In the genomic region with DNA sequence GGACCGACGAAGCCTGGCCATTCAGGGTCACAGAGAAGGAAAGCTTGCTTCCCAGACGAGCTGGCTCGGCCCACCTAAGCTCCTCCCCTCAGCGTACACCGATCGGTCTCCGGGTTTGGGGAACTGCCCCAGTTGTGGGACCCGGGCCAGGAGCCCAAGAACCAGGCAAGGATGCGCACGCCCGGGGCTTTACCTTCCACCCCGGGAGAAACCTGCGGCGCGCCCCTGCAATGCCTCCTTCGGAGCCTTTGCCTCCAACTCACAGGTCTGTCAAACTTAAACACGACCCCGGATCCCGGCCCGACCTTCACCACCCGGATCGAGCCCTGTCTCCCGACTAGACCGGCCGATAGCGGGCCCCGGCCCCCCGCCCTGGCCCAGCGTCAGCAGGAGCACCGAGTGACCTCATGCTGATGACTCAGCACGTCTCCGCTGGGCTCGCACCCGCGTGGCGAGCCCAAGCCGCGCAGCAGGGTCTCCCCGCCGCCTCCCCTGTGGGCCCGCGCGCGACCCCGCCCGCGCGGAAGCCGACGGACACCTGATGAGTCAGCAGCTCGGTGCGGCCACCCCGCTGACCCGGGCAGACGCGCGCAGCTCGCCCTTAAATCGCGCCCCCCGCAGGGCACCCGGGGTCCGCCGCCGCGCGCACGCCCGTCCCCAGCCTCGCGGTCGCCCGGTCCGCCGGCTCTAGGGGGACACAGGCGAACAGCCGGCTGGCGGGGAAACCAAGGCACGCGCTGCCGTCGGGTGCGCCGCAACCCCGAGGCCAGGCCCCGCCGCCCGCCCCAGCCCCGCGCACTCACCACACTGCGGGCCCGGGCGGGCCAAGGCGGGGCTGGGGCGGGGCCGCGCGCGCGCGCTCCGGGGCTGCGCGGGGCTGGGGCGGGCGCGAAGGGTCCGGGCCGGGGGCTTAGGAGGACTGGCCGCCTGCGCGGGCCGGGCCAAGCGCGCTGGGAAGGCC, we compare ENCODE assay signal across 8 mouse cellular contexts. TPM values are rescaled to one million over a fixed set of nuclear protein-coding genes. Genes with fewer than 3 reads are reported as not detected.
A peak's percentile ranks its signal among the peaks of the same experiment; 100 is the strongest.
DNase-seq lines count a peak whose midpoint lies in the region; ATAC-seq lines count a peak whose summit lies in the region.

No protein-coding gene starts in this region.

- H3K27ac ChIP-seq in hindbrain, embryonic 12.5 days: peak overlapping the region; percentile 89

- H3K4me3 ChIP-seq in hindbrain, embryonic 12.5 days: peak overlapping the region; percentile 95

- WGBS in hindbrain, embryonic 12.5 days: under 1% methylated on average over 93 of the region's 116 CpGs

- intact Hi-C loops in left cerebral cortex, postnatal 25 days (cut with DNase I): loop anchor here (2.0 kb wide), 1 partner anchor 40 kb away; the partner anchor contains the start of gene Aspscr1

- H3K9ac ChIP-seq in hindbrain, embryonic 12.5 days: peak overlapping the region; percentile 95

- peaks cover 13% of the 10 kb centered on the region for H3K36me3 ChIP-seq in hindbrain, embryonic 12.5 days

- no peaks in the 10 kb centered on the region for H3K27me3 ChIP-seq in hindbrain, embryonic 12.5 days

- no peaks in the 10 kb centered on the region for H3K9me3 ChIP-seq in hindbrain, embryonic 12.5 days (replicated peaks)

- H3K4me2 ChIP-seq in hindbrain, embryonic 12.5 days (replicated peaks): peak overlapping the region; percentile 82

- DNase-seq in Muller cell, postnatal 12 days (ENCODE audit: inconsistent ontology term): peak; percentile 88
- peak; percentile 81 for DNase-seq in cerebellum, adult 9-11 months
- DNase-seq in left cerebral cortex, postnatal 25 days (ENCODE audit: low spot score in 2 of 2): peak; percentile 66 to 69
- peak; percentile 78 to 82 for DNase-seq in right cerebral cortex, postnatal 10 days (ENCODE audit: low spot score in 2 of 2)
- peak; percentile 67 for DNase-seq in urinary bladder, postnatal 25 days (ENCODE audit: low spot score)

- H3K4me1 ChIP-seq in hindbrain, embryonic 12.5 days: peaks cover 36% of the 10 kb centered on the region

- peak; percentile 34 for ATAC-seq in frontal cortex, adult (ENCODE audit: low TSS enrichment)
- peak; percentile 89 for ATAC-seq in hindbrain, embryonic 12.5 days (ENCODE audit: low FRiP score)
- ATAC-seq in megakaryocyte progenitor cell, adult 5-6 weeks (replicated peaks; ENCODE audit: poor library complexity): peak; percentile 27

RNA-seq across cellular contexts. Expression of gene Mafg, which starts 0.6 kb away (rescaled TPM):
- 40.1 TPM in 2 replicates for polyA plus RNA-seq in hindbrain, embryonic 12.5 days (2016; fragmentation: Nextera tagmentation; extraction: Ambion mirVana)
- 10 to 100 TPM; 91.5 to 98.4 TPM for total RNA-seq in left cerebral cortex, postnatal 25 days (2021)
- 15.0 and 16.4 TPM in 2 replicates for total RNA-seq in megakaryocyte progenitor cell, adult 5-6 weeks (2015)
- 24.2 and 29.5 TPM in 2 replicates for total RNA-seq in megakaryocyte progenitor cell, adult 5-6 weeks (2017)

RNA-seq across cellular contexts. Expression of gene Sirt7, which starts 7.8 kb away (rescaled TPM):
- polyA plus RNA-seq in hindbrain, embryonic 12.5 days (2016; fragmentation: Nextera tagmentation; extraction: Ambion mirVana): 43.9 and 50.0 TPM in 2 replicates
- 10 to 100 TPM; 37.8 TPM for total RNA-seq in left cerebral cortex, postnatal 25 days (2021)
- total RNA-seq in megakaryocyte progenitor cell, adult 5-6 weeks (2015): 22.9 and 24.2 TPM in 2 replicates
- total RNA-seq in megakaryocyte progenitor cell, adult 5-6 weeks (2017): 60.4 and 63.4 TPM in 2 replicates

RNA-seq across cellular contexts. Expression of gene Pycr1, which starts 10.7 kb away (rescaled TPM):
- polyA plus RNA-seq in hindbrain, embryonic 12.5 days (2016; fragmentation: Nextera tagmentation; extraction: Ambion mirVana): 28.5 and 28.8 TPM in 2 replicates
- 1 to 10 TPM; 1.4 to 2.1 TPM for total RNA-seq in left cerebral cortex, postnatal 25 days (2021)
- 9.8 and 10.3 TPM in 2 replicates for total RNA-seq in megakaryocyte progenitor cell, adult 5-6 weeks (2015)
- total RNA-seq in megakaryocyte progenitor cell, adult 5-6 weeks (2017): 5.1 and 6.2 TPM in 2 replicates

RNA-seq across cellular contexts. Expression of gene Pcyt2, which starts 15.1 kb away (rescaled TPM):
- 145 and 148 TPM in 2 replicates for polyA plus RNA-seq in hindbrain, embryonic 12.5 days (2016; fragmentation: Nextera tagmentation; extraction: Ambion mirVana)
- 100 to 1,000 TPM; 120 to 141 TPM for total RNA-seq in left cerebral cortex, postnatal 25 days (2021)
- total RNA-seq in megakaryocyte progenitor cell, adult 5-6 weeks (2015): 15.9 and 20.2 TPM in 2 replicates
- total RNA-seq in megakaryocyte progenitor cell, adult 5-6 weeks (2017): 23.8 and 24.5 TPM in 2 replicates

RNA-seq across cellular contexts. Expression of gene Myadml2, which starts 15.1 kb away (rescaled TPM):
- polyA plus RNA-seq in hindbrain, embryonic 12.5 days (2016; fragmentation: Nextera tagmentation; extraction: Ambion mirVana): 0.39 and 0.60 TPM in 2 replicates
- 1 to 10 TPM; 7.4 to 8.6 TPM for total RNA-seq in left cerebral cortex, postnatal 25 days (2021)
- total RNA-seq in megakaryocyte progenitor cell, adult 5-6 weeks (2015): 1.3 and 1.5 TPM in 2 replicates
- total RNA-seq in megakaryocyte progenitor cell, adult 5-6 weeks (2017): 4.0 TPM in 1 of 2 replicates, not detected in the other

Comparison
In these comparisons a context has a peak if more than half of its experiments do, and no peak if none do; other contexts are left out.
1. Peak in every context shown above with its lines: DNase-seq, ATAC-seq, H3K4me3 ChIP-seq and H3K27ac ChIP-seq.
2. ATAC-seq: peak in every context shown above with its lines; median percentile 89 in hindbrain, embryonic 12.5 days; 34 in frontal cortex, adult; 27 in megakaryocyte progenitor cell, adult 5-6 weeks.